Mouse (Mus musculus) CH12.LX (cell line): Measurements from ENCODE around the gene Ggcx. TPM values are rescaled to one million over a fixed set of nuclear protein-coding genes. Genes with fewer than 3 reads are reported as not detected.

Experiments
- DNase-seq: peaks from one replicate; pipeline ENCODE4 v3.0.0-alpha.2; 2013; ENCODE audit errors: extremely low read depth
- H3K27ac ChIP-seq: 2 replicates; pipeline ENCODE4 v1.5.1; 2012; ENCODE audit warnings: low read depth, mild to moderate bottlenecking, control low read depth, moderate library complexity; ENCODE audit not compliant: insufficient read depth
- H3K27me3 ChIP-seq: replicated peaks from 2 replicates; pipeline ENCODE3; 2012; ENCODE audit warnings: inconsistent platforms
- H3K36me3 ChIP-seq, 2 experiments: replicated peaks in 1 of 2; 2 replicates each; pipeline versions ENCODE3 to v1.6.1; 2012; ENCODE audit warnings: inconsistent platforms in 1 of 2, low read length in 1 of 2, mild to moderate bottlenecking in 1 of 2, mixed read lengths in 1 of 2, moderate library complexity in 1 of 2; ENCODE audit not compliant: control insufficient read depth in 1 of 2, insufficient read depth in 1 of 2
- H3K4me1 ChIP-seq, 2 experiments: 2 replicates each; pipeline ENCODE4 v1.6.1; 2012; ENCODE audit warnings: inconsistent platforms in 1 of 2, moderate library complexity in 1 of 2; ENCODE audit not compliant: insufficient read depth in 2 of 2, control insufficient read depth in 1 of 2
- H3K4me2 ChIP-seq: 2 replicates; pipeline ENCODE4 v1.6.1; 2012; ENCODE audit warnings: low read depth, mild to moderate bottlenecking, control low read depth; ENCODE audit not compliant: poor library complexity, insufficient read depth, severe bottlenecking
- H3K4me3 ChIP-seq, 3 experiments: fragments of 150-350 bp in 1 of 3; sonication (generic) in 1 of 3; replicated peaks in 1 of 3; 2 replicates each; pipeline versions ENCODE3 to v1.5.1; 2011 to 2012; ENCODE audit warnings: low read depth in 2 of 3, low read length in 2 of 3, mild to moderate bottlenecking in 2 of 3, moderate library complexity in 2 of 3, control low read depth in 1 of 3, improper control_type of control experiment in 1 of 3, inconsistent platforms in 1 of 3, mixed read lengths in 1 of 3; ENCODE audit not compliant: poor library complexity in 1 of 3
- H3K79me2 ChIP-seq: replicated peaks from 2 replicates; pipeline ENCODE4 v1.6.1; 2012; ENCODE audit warnings: mild to moderate bottlenecking, moderate library complexity; ENCODE audit not compliant: control insufficient read depth, poor library complexity, insufficient read depth, severe bottlenecking; ENCODE audit errors: extremely low read depth
- H3K9ac ChIP-seq: 2 replicates; pipeline ENCODE4 v1.6.1; 2012; ENCODE audit warnings: low read depth, mild to moderate bottlenecking, control low read depth, moderate library complexity; ENCODE audit not compliant: insufficient read depth
- H3K9me3 ChIP-seq: replicated peaks from 2 replicates; pipeline ENCODE3; 2012; ENCODE audit warnings: low read length, inconsistent platforms, mixed read lengths
- BHLHE40 ChIP-seq: IDR thresholded peaks from 2 replicates; pipeline ENCODE4 v1.6.1; 2011; ENCODE audit warnings: mild to moderate bottlenecking, low read depth, low read length, improper control_type of control experiment
- ELF1 ChIP-seq: IDR thresholded peaks from 2 replicates; pipeline ENCODE4 v1.6.1; 2014; ENCODE audit warnings: low read depth, mild to moderate bottlenecking, inconsistent platforms, low read length, improper control_type of control experiment
- EP300 ChIP-seq: IDR thresholded peaks from 2 replicates; pipeline ENCODE4 v1.6.1; 2011; ENCODE audit warnings: low read length, improper control_type of control experiment
- ETS1 ChIP-seq: conservative IDR thresholded peaks from 2 replicates; pipeline ENCODE4 v1.6.1; 2012; ENCODE audit warnings: low read depth, mild to moderate bottlenecking, inconsistent platforms, low read length, improper control_type of control experiment, moderate library complexity
- GABPA ChIP-seq: IDR thresholded peaks from 2 replicates; pipeline ENCODE4 v1.6.1; 2012; ENCODE audit warnings: low read depth, low read length, improper control_type of control experiment, inconsistent platforms; ENCODE audit not compliant: insufficient replicate concordance
- HCFC1 ChIP-seq: IDR thresholded peaks from 2 replicates; pipeline ENCODE4 v1.6.1; 2012; ENCODE audit warnings: low read depth, mild to moderate bottlenecking, inconsistent platforms, low read length, improper control_type of control experiment
- IRF4 ChIP-seq: IDR thresholded peaks from 2 replicates; pipeline ENCODE4 v1.6.1; 2014; ENCODE audit warnings: low read depth, mild to moderate bottlenecking, inconsistent platforms, low read length, improper control_type of control experiment
- JUN ChIP-seq: IDR thresholded peaks from 2 replicates; pipeline ENCODE4 v1.6.1; 2011; ENCODE audit warnings: low read depth, mild to moderate bottlenecking, low read length, improper control_type of control experiment, moderate library complexity; ENCODE audit not compliant: insufficient read depth
- JUND ChIP-seq: conservative IDR thresholded peaks from 2 replicates; pipeline ENCODE4 v1.6.1; 2011; ENCODE audit warnings: low read depth, low read length, improper control_type of control experiment
- KAT2A ChIP-seq: IDR thresholded peaks from 2 replicates; pipeline ENCODE4 v1.6.1; 2012; ENCODE audit warnings: low read length, improper control_type of control experiment, inconsistent platforms; ENCODE audit not compliant: insufficient replicate concordance
- MAFK ChIP-seq: IDR thresholded peaks from 2 replicates; pipeline ENCODE4 v1.6.1; 2011; ENCODE audit warnings: low read length, improper control_type of control experiment; ENCODE audit not compliant: insufficient replicate concordance
- MAX ChIP-seq: IDR thresholded peaks from 2 replicates; pipeline ENCODE4 v1.6.1; 2011; ENCODE audit warnings: low read length, improper control_type of control experiment
- MAZ ChIP-seq: IDR thresholded peaks from 2 replicates; pipeline ENCODE4 v1.6.1; 2012; ENCODE audit warnings: low read depth, mild to moderate bottlenecking, inconsistent platforms, low read length, improper control_type of control experiment, moderate library complexity
- MXI1 ChIP-seq: IDR thresholded peaks from 2 replicates; pipeline ENCODE4 v1.6.1; 2011; ENCODE audit warnings: mild to moderate bottlenecking, low read depth, low read length, improper control_type of control experiment
- MYC ChIP-seq: IDR thresholded peaks from 2 replicates; pipeline ENCODE4 v1.6.1; 2011; ENCODE audit warnings: low read depth, mild to moderate bottlenecking, improper control_type of control experiment, low read length
- NELFE ChIP-seq: IDR thresholded peaks from 2 replicates; pipeline ENCODE4 v1.6.1; 2011; ENCODE audit warnings: low read depth, low read length, improper control_type of control experiment
- NRF1 ChIP-seq: IDR thresholded peaks from 2 replicates; pipeline ENCODE4 v1.6.1; 2014; ENCODE audit warnings: low read depth, mild to moderate bottlenecking, inconsistent platforms, low read length, improper control_type of control experiment, moderate library complexity
- PAX5 ChIP-seq: IDR thresholded peaks from 2 replicates; pipeline ENCODE4 v1.6.1; 2012; ENCODE audit warnings: low read length, inconsistent platforms, mixed read lengths
- RAD21 ChIP-seq: IDR thresholded peaks from 2 replicates; pipeline ENCODE4 v1.6.1; 2011; ENCODE audit warnings: low read depth, mild to moderate bottlenecking, low read length, improper control_type of control experiment, moderate library complexity
- RCOR1 ChIP-seq: conservative IDR thresholded peaks from 2 replicates; pipeline ENCODE4 v1.6.1; 2012; ENCODE audit warnings: low read depth, mild to moderate bottlenecking, inconsistent platforms, low read length, improper control_type of control experiment
- SIN3A ChIP-seq: IDR thresholded peaks from 2 replicates; pipeline ENCODE4 v1.6.1; 2012; ENCODE audit warnings: low read length, improper control_type of control experiment, inconsistent platforms
- SMC3 ChIP-seq: IDR thresholded peaks from 2 replicates; pipeline ENCODE4 v1.6.1; 2011; ENCODE audit warnings: low read depth, low read length, improper control_type of control experiment
- TBP ChIP-seq: conservative IDR thresholded peaks from 2 replicates; pipeline ENCODE4 v1.6.1; 2011; ENCODE audit warnings: low read depth, low read length, improper control_type of control experiment
- TCF12 ChIP-seq: IDR thresholded peaks from 2 replicates; pipeline ENCODE4 v1.6.1; 2014; ENCODE audit warnings: low read depth, mild to moderate bottlenecking, inconsistent platforms, low read length, improper control_type of control experiment
- UBTF ChIP-seq: IDR thresholded peaks from 2 replicates; pipeline ENCODE4 v1.6.1; 2012; ENCODE audit warnings: low read depth, mild to moderate bottlenecking, inconsistent platforms, low read length, improper control_type of control experiment, moderate library complexity
- ZC3H11A ChIP-seq: IDR thresholded peaks from 2 replicates; pipeline ENCODE4 v1.6.1; 2012; ENCODE audit warnings: low read depth, mild to moderate bottlenecking, inconsistent platforms, low read length, improper control_type of control experiment
- ZKSCAN1 ChIP-seq: IDR thresholded peaks from 2 replicates; pipeline ENCODE4 v1.6.1; 2012; ENCODE audit warnings: low read depth, inconsistent platforms, low read length, improper control_type of control experiment, borderline replicate concordance
- ZMIZ1 ChIP-seq: IDR thresholded peaks from 2 replicates; pipeline ENCODE4 v1.6.1; 2012; ENCODE audit warnings: low read depth, mild to moderate bottlenecking, inconsistent platforms, low read length, improper control_type of control experiment
- ZNF384 ChIP-seq: IDR thresholded peaks from 2 replicates; pipeline ENCODE4 v1.6.1; 2012; ENCODE audit warnings: low read depth, low read length, improper control_type of control experiment, inconsistent platforms
- dilution Hi-C: fragments of 300-500 bp; cut with MboI; formaldehyde crosslinking; loops from 2 replicates; pipeline ENCODE4 v1.14.3; 2020; ENCODE audit warnings: low sequenced_read_pairs; ENCODE audit not compliant: extremely low pct_unique_long_range_greater_than_20kb, extremely low pct_ligation_motif_present
- in situ Hi-C: fragments of 300-500 bp; cut with MboI; formaldehyde crosslinking; loops from 3 replicates; pipeline ENCODE4 v1.14.3; 2019; ENCODE audit warnings: low sequenced_read_pairs, low pct_ligation_motif_present, low pct_unique_long_range_greater_than_20kb, mixed read lengths
- polyA plus RNA-seq: library from polyadenylated mRNA; unstranded; fragments of >175 nt; gene quantifications from 2 replicates; pipeline ENCODE4 v1.2.1, GENCODE M21; 2012; ENCODE audit warnings: low read depth; ENCODE audit not compliant: insufficient read length
- total RNA-seq, 2 experiments: library from RNA; depleted of rRNA; stranded (reverse); fragments of 300-350 nt in 1 of 2; fragments of >200 nt in 1 of 2; gene quantifications; 2 replicates each; pipeline ENCODE4 v1.2.3; 2012 to 2014

The Ggcx gene
- total and polyA plus RNA-seq, 3 experiments: 5.2 to 7.8 (median 6.7) TPM

GRCm38 (mm10) chr6:72379377-72380130, 34.6 kb upstream of the Ggcx start:
- Histone ChIP-seq H3K9me3 (no peaks in the 10 kb centered on the region), H3K27ac (no peak overlapping the region), H3K4me3 (peak overlapping the region in 2 of 3 experiments; percentile 54 to 68), H3K4me1 (peaks cover 2 to 21% of the 10 kb centered on the region in 2 experiments; a peak in 3 of 4 replicates), H3K9ac (no peak overlapping the region; the same call in 1 of the 2 replicates), H3K4me2 (peak overlapping the region; percentile 33), H3K27me3 (peaks cover 10% of the 10 kb centered on the region), H3K79me2 (no peaks in the 10 kb centered on the region), H3K36me3 (peaks cover 0 to 9% of the 10 kb centered on the region in 2 experiments)
- dilution Hi-C loops: no loop called here
- no peak for DNase-seq
- TF ChIP-seq ETS1: no peak
- no peak for TF ChIP-seq HCFC1
- TF ChIP-seq EP300: no peak
- no peak for TF ChIP-seq NELFE
- TF ChIP-seq BHLHE40: no peak
- TF ChIP-seq IRF4: no peak
- no peak for TF ChIP-seq MXI1
- no peak for TF ChIP-seq TBP
- no peak for TF ChIP-seq MAZ
- no peak for TF ChIP-seq ZNF384
- no peak for TF ChIP-seq TCF12
- TF ChIP-seq ELF1: no peak
- no peak for TF ChIP-seq PAX5
- TF ChIP-seq JUN: no peak
- TF ChIP-seq KAT2A: no peak
- in situ Hi-C loops: no loop called here

GRCm38 (mm10) chr6:72380131-72380770, 33.9 kb upstream of the Ggcx start, which contains the start of gene Vamp5:
Vamp5 (minus strand) TSS chr6:72380468.
- Histone ChIP-seq H3K27ac (no peak within 1 kb of the TSS), H3K9ac (peak within 1 kb of the TSS; percentile 46; the same call in 1 of the 2 replicates), H3K9me3 (no peaks in the 10 kb centered on the region), H3K4me2 (peak within 1 kb of the TSS; percentile 33), H3K36me3 (peaks cover 3 to 14% of the 10 kb centered on the region in 2 experiments), H3K4me1 (peaks cover under 1 to 16% of the 10 kb centered on the region in 2 experiments; a peak in 2 of 4 replicates), H3K27me3 (peaks cover 10% of the 10 kb centered on the region), H3K4me3 (peak within 1 kb of the TSS; percentile 54 to 68 (median 67)), H3K79me2 (no peaks in the 10 kb centered on the region)
- no peak for DNase-seq
- dilution Hi-C loops (no loop called here), in situ Hi-C loops (no loop called here)
- no peak for TF ChIP-seq KAT2A
- TF ChIP-seq RCOR1: no peak
- TF ChIP-seq RAD21: no peak; the same call in 1 of the 2 replicates
- TF ChIP-seq GABPA: no peak
- TF ChIP-seq MAZ: peak; percentile 63; the same call in 1 of the 2 replicates
- TF ChIP-seq MXI1: no peak; the same call in 1 of the 2 replicates
- no peak for TF ChIP-seq SIN3A
- no peak for TF ChIP-seq PAX5
- no peak for TF ChIP-seq ZKSCAN1
- TF ChIP-seq ZC3H11A: no peak
- no peak for TF ChIP-seq MYC
- TF ChIP-seq JUND: no peak
- no peak for TF ChIP-seq MAX
- peak; percentile 38; the same call in 1 of the 2 replicates for TF ChIP-seq TCF12
- TF ChIP-seq MAFK: no peak
- TF ChIP-seq UBTF: peak; percentile 75; the same call in 1 of the 2 replicates
- no peak for TF ChIP-seq NRF1
- no peak for TF ChIP-seq ZNF384
- TF ChIP-seq SMC3: 0 out of 2 replicates have a peak, but pooled peaks have one; percentile 13
- TF ChIP-seq ELF1: no peak
- TF ChIP-seq ZMIZ1: no peak
- no peak for TF ChIP-seq ETS1
